8 mouse cellular contexts compared by ENCODE assay signal in the genomic region with DNA sequence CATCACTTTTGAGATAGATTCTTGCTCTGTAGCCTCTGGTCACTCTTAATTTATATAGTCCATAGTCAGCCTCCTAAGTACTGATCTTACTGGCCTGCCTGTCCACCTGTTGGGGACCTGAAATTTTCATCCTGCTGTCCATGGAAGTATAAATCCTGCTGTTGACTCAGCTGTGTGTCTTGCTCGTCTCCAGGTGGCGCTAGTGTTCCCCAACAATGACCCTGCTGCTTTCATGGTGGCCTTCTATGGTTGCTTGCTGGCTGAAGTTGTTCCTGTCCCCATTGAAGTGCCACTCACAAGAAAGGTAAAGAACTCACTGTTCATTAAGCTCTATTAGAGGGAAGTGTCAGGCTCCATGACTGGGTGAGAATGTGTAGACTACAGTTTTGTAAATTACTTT.
A peak's percentile ranks its signal among the peaks of the same experiment; 100 is the strongest.
DNase-seq lines count a peak whose midpoint lies in the region; ATAC-seq and TF ChIP-seq lines count a peak whose summit lies in the region.

No protein-coding gene starts in this region.

- ATAC-seq in intestine, postnatal 0 days: no peak
- no peak for ATAC-seq in intestine, embryonic 16.5 days
- ATAC-seq in megakaryocyte, adult 5-6 weeks (ENCODE audit: poor library complexity, severe bottlenecking): peak; percentile 74
- ATAC-seq in forebrain, embryonic 14.5 days: no peak

- 24% methylated on average over 2 of the region's 2 CpGs for WGBS in intestine, postnatal 0 days
- 27% methylated on average over 2 of the region's 2 CpGs for WGBS in intestine, embryonic 16.5 days
- WGBS in forebrain, embryonic 14.5 days: 8% methylated on average over 2 of the region's 2 CpGs

- H3K27me3 ChIP-seq in intestine, postnatal 0 days (replicated peaks; ENCODE audit: control insufficient read depth, insufficient read depth, low read length): no peaks in the 10 kb centered on the region
- H3K27me3 ChIP-seq in intestine, embryonic 16.5 days (replicated peaks; ENCODE audit: control insufficient read depth, insufficient read depth, low read length): no peaks in the 10 kb centered on the region
- H3K27me3 ChIP-seq in forebrain, embryonic 14.5 days (replicated peaks; ENCODE audit: control insufficient read depth, insufficient read depth, low read length): no peaks in the 10 kb centered on the region

- H3K9me3 ChIP-seq in intestine, postnatal 0 days (ENCODE audit: control insufficient read depth): no peaks in the 10 kb centered on the region
- no peaks in the 10 kb centered on the region for H3K9me3 ChIP-seq in intestine, embryonic 16.5 days (ENCODE audit: control insufficient read depth, low read length)
- H3K9me3 ChIP-seq in forebrain, embryonic 14.5 days (replicated peaks; ENCODE audit: control insufficient read depth, low read length): no peaks in the 10 kb centered on the region

- peaks cover 5% of the 10 kb centered on the region; the same call in 1 of the 2 replicates for H3K36me3 ChIP-seq in intestine, postnatal 0 days (ENCODE audit: control insufficient read depth, insufficient read depth)
- no peaks in the 10 kb centered on the region for H3K36me3 ChIP-seq in intestine, embryonic 16.5 days (ENCODE audit: control insufficient read depth, insufficient read depth, low read length)
- no peaks in the 10 kb centered on the region for H3K36me3 ChIP-seq in forebrain, embryonic 14.5 days (ENCODE audit: control insufficient read depth, insufficient read depth, low read length)

- no peak overlapping the region for H3K9ac ChIP-seq in intestine, postnatal 0 days (ENCODE audit: low read depth, low read length)
- H3K9ac ChIP-seq in intestine, embryonic 16.5 days (ENCODE audit: low read depth, low read length): no peak overlapping the region
- no peak overlapping the region for H3K9ac ChIP-seq in forebrain, embryonic 14.5 days (ENCODE audit: low read length)

- DNase-seq in CD4-positive, CD25-positive, alpha-beta regulatory T cell, adult 2 months (ENCODE audit: low read depth, low spot score): peak; percentile 75
- DNase-seq in WW6 (ENCODE audit: low read depth, low spot score): peak; percentile 40
- no peak for DNase-seq in frontal cortex, postnatal 10 days (ENCODE audit: low spot score in 2 of 2)
- no peak for DNase-seq in forebrain, embryonic 14.5 days (ENCODE audit: low spot score)

- no peaks in the 10 kb centered on the region for H3K4me1 ChIP-seq in intestine, postnatal 0 days (replicated peaks; ENCODE audit: control insufficient read depth, insufficient read depth, low read length)
- H3K4me1 ChIP-seq in intestine, embryonic 16.5 days (ENCODE audit: control insufficient read depth, insufficient read depth, low read length): no peaks in the 10 kb centered on the region
- H3K4me1 ChIP-seq in embryonic fibroblast, embryonic 13.5 days (ENCODE audit: control insufficient read depth, insufficient read depth, low read length): no peaks in the 10 kb centered on the region; the same call in 1 of the 2 replicates
- H3K4me1 ChIP-seq in forebrain, embryonic 14.5 days (ENCODE audit: control insufficient read depth, insufficient read depth, low read length): no peaks in the 10 kb centered on the region

- H3K4me3 ChIP-seq in intestine, postnatal 0 days (ENCODE audit: low read depth, low read length): no peak overlapping the region
- no peak overlapping the region for H3K4me3 ChIP-seq in intestine, embryonic 16.5 days (ENCODE audit: low read length)
- H3K4me3 ChIP-seq in embryonic fibroblast, embryonic 13.5 days (ENCODE audit: insufficient read depth, low read length): no peak overlapping the region
- H3K4me3 ChIP-seq in forebrain, embryonic 14.5 days (ENCODE audit: low read depth, low read length): no peak overlapping the region

- H3K27ac ChIP-seq in intestine, postnatal 0 days (ENCODE audit: low read depth, low read length): no peak overlapping the region
- no peak overlapping the region for H3K27ac ChIP-seq in intestine, embryonic 16.5 days (ENCODE audit: low read length)
- H3K27ac ChIP-seq in embryonic fibroblast, embryonic 13.5 days (ENCODE audit: insufficient read depth, low read length): no peak overlapping the region
- H3K27ac ChIP-seq in forebrain, embryonic 14.5 days (ENCODE audit: low read depth, low read length): no peak overlapping the region

- peak; percentile 75 for TF ChIP-seq CTCF in intestine, postnatal 0 days (IDR thresholded peaks at IDR 0.05; ENCODE audit: low read depth)
- TF ChIP-seq CTCF in embryonic fibroblast, embryonic 13.5 days (IDR thresholded peaks at IDR 0.05; ENCODE audit: borderline replicate concordance, insufficient read depth, low read length): peak; percentile 46; the same call in 1 of the 2 replicates

- no peak for TF ChIP-seq POLR2A in embryonic fibroblast, embryonic 13.5 days (IDR thresholded peaks at IDR 0.05; ENCODE audit: low read depth, low read length)

- no peak overlapping the region for H3K4me2 ChIP-seq in intestine, postnatal 0 days (replicated peaks; ENCODE audit: low read depth)
- H3K4me2 ChIP-seq in intestine, embryonic 16.5 days (ENCODE audit: low read depth, low read length): no peak overlapping the region
- no peak overlapping the region for H3K4me2 ChIP-seq in forebrain, embryonic 14.5 days (ENCODE audit: low read length)

Comparison
In these comparisons a context has a peak if more than half of its experiments do, and no peak if none do; other contexts are left out.
1. DNase-seq: peak in CD4-positive, CD25-positive, alpha-beta regulatory T cell, adult 2 months (single experiment) and WW6 (single experiment); none in frontal cortex, postnatal 10 days (0 of 2) and forebrain, embryonic 14.5 days (single experiment).